In genomic region chr11:43577713-43578478, GRCm38 (mm10) we compare ENCODE assay signal across 23 mouse cellular contexts. TPM values are rescaled to one million over a fixed set of nuclear protein-coding genes. Genes with fewer than 3 reads are reported as not detected.
DNase-seq lines count a peak whose midpoint lies in the region; ATAC-seq and TF ChIP-seq lines count a peak whose summit lies in the region.
"Had no signal": no experiment of that assay in that cellular context is flagged by ENCODE, and none has a peak within 500 bp of the region (broad histone marks: within the 10 kb centered on the region; RNA-seq: fewer than 3 reads in every experiment).

No protein-coding gene starts in this region.

- no peak overlapping the region for H3K4me2 ChIP-seq in hindbrain, embryonic 12.5 days (replicated peaks)
- H3K4me2 ChIP-seq in liver, embryonic 12.5 days = no peak overlapping the region
- no peak overlapping the region for H3K4me2 ChIP-seq in embryonic facial prominence, embryonic 12.5 days (replicated peaks)
- H3K4me2 ChIP-seq in forebrain, postnatal 0 days (ENCODE audit: low read depth) = no peak overlapping the region
- H3K4me2 ChIP-seq: lung, embryonic 15.5 days had no signal

- no peak for TF ChIP-seq CTCF in forebrain, postnatal 0 days (IDR thresholded peaks at IDR 0.05; ENCODE audit: low read depth)

- no peaks in the 10 kb centered on the region for H3K27me3 ChIP-seq in hindbrain, embryonic 10.5 days (ENCODE audit: insufficient read depth, poor library complexity, severe bottlenecking)
- H3K27me3 ChIP-seq in hindbrain, embryonic 12.5 days = no peaks in the 10 kb centered on the region
- no peaks in the 10 kb centered on the region for H3K27me3 ChIP-seq in liver, embryonic 12.5 days (replicated peaks)
- no peaks in the 10 kb centered on the region for H3K27me3 ChIP-seq in embryonic facial prominence, embryonic 12.5 days
- H3K27me3 ChIP-seq in limb, embryonic 10.5 days (ENCODE audit: low read depth, poor library complexity, severe bottlenecking) = no peaks in the 10 kb centered on the region
- H3K27me3 ChIP-seq in forebrain, postnatal 0 days (ENCODE audit: insufficient read depth, low read length) = no peaks in the 10 kb centered on the region
- H3K27me3 ChIP-seq: lung, embryonic 15.5 days had no signal

- H3K27ac ChIP-seq in hindbrain, embryonic 10.5 days = peak overlapping the region; percentile 67
- no peak overlapping the region for H3K27ac ChIP-seq in hindbrain, embryonic 12.5 days
- H3K27ac ChIP-seq in liver, embryonic 12.5 days = no peak overlapping the region
- no peak overlapping the region for H3K27ac ChIP-seq in embryonic facial prominence, embryonic 12.5 days
- H3K27ac ChIP-seq in limb, embryonic 10.5 days = no peak overlapping the region
- H3K27ac ChIP-seq in forebrain, postnatal 0 days (ENCODE audit: low read depth, low read length) = no peak overlapping the region
- H3K27ac ChIP-seq: heart, adult 2 months; lung, embryonic 15.5 days had no signal

- no peak overlapping the region for H3K4me3 ChIP-seq in hindbrain, embryonic 10.5 days
- H3K4me3 ChIP-seq in hindbrain, embryonic 12.5 days = no peak overlapping the region
- no peak overlapping the region for H3K4me3 ChIP-seq in liver, embryonic 12.5 days
- H3K4me3 ChIP-seq in embryonic facial prominence, embryonic 12.5 days = no peak overlapping the region
- no peak overlapping the region for H3K4me3 ChIP-seq in limb, embryonic 10.5 days
- no peak overlapping the region for H3K4me3 ChIP-seq in forebrain, postnatal 0 days (ENCODE audit: low read depth, low read length)
- H3K4me3 ChIP-seq: heart, adult 2 months; lung, embryonic 15.5 days had no signal

- peaks cover 66% of the 10 kb centered on the region for H3K36me3 ChIP-seq in hindbrain, embryonic 10.5 days
- H3K36me3 ChIP-seq in hindbrain, embryonic 12.5 days = peaks cover 24% of the 10 kb centered on the region
- peaks cover 4% of the 10 kb centered on the region; the same call in 1 of the 2 replicates for H3K36me3 ChIP-seq in liver, embryonic 12.5 days
- H3K36me3 ChIP-seq in embryonic facial prominence, embryonic 12.5 days = peaks cover 19% of the 10 kb centered on the region
- peaks cover 64% of the 10 kb centered on the region for H3K36me3 ChIP-seq in limb, embryonic 10.5 days
- no peaks in the 10 kb centered on the region for H3K36me3 ChIP-seq in forebrain, postnatal 0 days (ENCODE audit: insufficient read depth)

- 56% methylated on average over 11 of the region's 11 CpGs for WGBS in hindbrain, embryonic 10.5 days
- 55% methylated on average over 11 of the region's 11 CpGs for WGBS in hindbrain, embryonic 12.5 days
- WGBS in liver, embryonic 12.5 days (ENCODE audit: insufficient replicate concordance) = 61% methylated on average over 11 of the region's 11 CpGs
- WGBS in embryonic facial prominence, embryonic 12.5 days = 58% methylated on average over 11 of the region's 11 CpGs
- 55% methylated on average over 11 of the region's 11 CpGs for WGBS in limb, embryonic 10.5 days
- WGBS in forebrain, postnatal 0 days = 60% methylated on average over 11 of the region's 11 CpGs

- H3K9ac ChIP-seq in hindbrain, embryonic 12.5 days = no peak overlapping the region
- no peak overlapping the region for H3K9ac ChIP-seq in liver, embryonic 12.5 days
- no peak overlapping the region for H3K9ac ChIP-seq in embryonic facial prominence, embryonic 12.5 days
- H3K9ac ChIP-seq in forebrain, postnatal 0 days = no peak overlapping the region
- H3K9ac ChIP-seq: lung, embryonic 15.5 days had no signal

- H3K9me3 ChIP-seq in hindbrain, embryonic 10.5 days = no peaks in the 10 kb centered on the region
- H3K9me3 ChIP-seq in hindbrain, embryonic 12.5 days (replicated peaks) = no peaks in the 10 kb centered on the region
- no peaks in the 10 kb centered on the region for H3K9me3 ChIP-seq in liver, embryonic 12.5 days (replicated peaks)
- no peaks in the 10 kb centered on the region for H3K9me3 ChIP-seq in embryonic facial prominence, embryonic 12.5 days
- H3K9me3 ChIP-seq in limb, embryonic 10.5 days (replicated peaks) = no peaks in the 10 kb centered on the region
- H3K9me3 ChIP-seq in forebrain, postnatal 0 days (ENCODE audit: low read length) = no peaks in the 10 kb centered on the region
- H3K9me3 ChIP-seq: lung, embryonic 15.5 days had no signal

- DNase-seq in hindbrain, embryonic 10.5 days (ENCODE audit: low spot score) = no peak
- DNase-seq in liver (no peak), MN1 (ENCODE audit: low spot score) (peak; percentile 87)
- DNase-seq in limb, embryonic 10.5 days (ENCODE audit: low spot score) = no peak
- DNase-seq in forebrain, postnatal 0 days = no peak
- DNase-seq: cerebellum, postnatal 14 days; gastrocnemius, postnatal 10 days; heart, adult 2 months; heart, postnatal 14 days; kidney, adult 18-20 months; spleen, adult 18-20 months; thymus, postnatal 36 days had no signal

- no peak for ATAC-seq in hindbrain, embryonic 12.5 days (ENCODE audit: low FRiP score)
- ATAC-seq in liver, embryonic 12.5 days = peak; percentile 21; the same call in 1 of the 2 replicates
- peak; percentile 30; the same call in 1 of the 2 replicates for ATAC-seq in embryonic facial prominence, embryonic 12.5 days (ENCODE audit: insufficient number of reproducible peaks, insufficient read depth, low FRiP score, low TSS enrichment)
- no peak for ATAC-seq in forebrain, postnatal 0 days
- ATAC-seq: activated CD4-positive, CD25-positive, alpha-beta regulatory T cell, adult 4 months had no signal

- H3K4me1 ChIP-seq in hindbrain, embryonic 10.5 days (replicated peaks) = peaks cover 35% of the 10 kb centered on the region
- peaks cover 19% of the 10 kb centered on the region for H3K4me1 ChIP-seq in hindbrain, embryonic 12.5 days
- H3K4me1 ChIP-seq in liver, embryonic 12.5 days = peaks cover 15% of the 10 kb centered on the region
- H3K4me1 ChIP-seq in embryonic facial prominence, embryonic 12.5 days = peaks cover 12% of the 10 kb centered on the region
- H3K4me1 ChIP-seq in limb, embryonic 10.5 days = peaks cover 14% of the 10 kb centered on the region
- H3K4me1 ChIP-seq in forebrain, postnatal 0 days (ENCODE audit: insufficient read depth) = peaks cover 9% of the 10 kb centered on the region; the same call in 1 of the 2 replicates

RNA-seq across cellular contexts. Expression of gene 4933415A04Rik, which starts 8.9 kb away (rescaled TPM):
- polyA plus RNA-seq in hindbrain, embryonic 10.5 days (2016; fragmentation: Nextera tagmentation; extraction: Ambion mirVana) = 10.4 and 12.8 TPM in 2 replicates
- polyA plus RNA-seq in hindbrain, embryonic 12.5 days (2016; fragmentation: Nextera tagmentation; extraction: Ambion mirVana) = 6.5 and 8.1 TPM in 2 replicates
- 1.0 and 1.4 TPM in 2 replicates for polyA plus RNA-seq in liver, embryonic 12.5 days (2016; fragmentation: Nextera tagmentation; extraction: Ambion mirVana)
- 5.6 and 5.9 TPM in 2 replicates for polyA plus RNA-seq in embryonic facial prominence, embryonic 12.5 days (2016; fragmentation: Nextera tagmentation; extraction: Ambion mirVana)
- polyA plus RNA-seq in limb, embryonic 10.5 days (2016; fragmentation: Nextera tagmentation; extraction: Ambion mirVana) = 9.7 and 11.2 TPM in 2 replicates
- total RNA-seq in forebrain, postnatal 0 days (2014; rRNA removed) = 0.76 and 1.5 TPM in 2 replicates
- polyA plus RNA-seq in forebrain, postnatal 0 days (2015; fragmentation: Nextera tagmentation; extraction: Ambion mirVana) = 1.2 and 1.8 TPM in 2 replicates
- total RNA-seq: megakaryocyte-erythroid progenitor cell, adult 5-6 weeks; MEL had no signal
- polyA plus RNA-seq: activated CD4-positive, CD25-positive, alpha-beta regulatory T cell, adult 4 months had no signal

RNA-seq across cellular contexts. Expression of gene Fabp6, which starts 23.4 kb away (rescaled TPM):
- polyA plus RNA-seq in hindbrain, embryonic 10.5 days (2016; fragmentation: Nextera tagmentation; extraction: Ambion mirVana) = not detected in 2 replicates
- not detected in 2 replicates for polyA plus RNA-seq in hindbrain, embryonic 12.5 days (2016; fragmentation: Nextera tagmentation; extraction: Ambion mirVana)
- not detected in 2 replicates for polyA plus RNA-seq in liver, embryonic 12.5 days (2016; fragmentation: Nextera tagmentation; extraction: Ambion mirVana)
- polyA plus RNA-seq in embryonic facial prominence, embryonic 12.5 days (2016; fragmentation: Nextera tagmentation; extraction: Ambion mirVana) = not detected in 2 replicates
- polyA plus RNA-seq in limb, embryonic 10.5 days (2016; fragmentation: Nextera tagmentation; extraction: Ambion mirVana) = not detected in 2 replicates
- not detected in 2 replicates for total RNA-seq in forebrain, postnatal 0 days (2014; rRNA removed)
- polyA plus RNA-seq in forebrain, postnatal 0 days (2015; fragmentation: Nextera tagmentation; extraction: Ambion mirVana) = not detected in 2 replicates
- total RNA-seq: adrenal gland, postnatal 4 days; gastrocnemius, postnatal 10 days; heart, adult 2 months; heart, postnatal 14 days; layer of hippocampus, adult 18-20 months; left cerebral cortex, adult 8-10 months; megakaryocyte-erythroid progenitor cell, adult 5-6 weeks; MEL had no signal
- polyA plus RNA-seq: activated CD4-positive, CD25-positive, alpha-beta regulatory T cell, adult 4 months; heart, adult 2 months; limb, embryonic 14.5 days; lung, embryonic 15.5 days had no signal

RNA-seq across cellular contexts. Expression of gene Ccnjl, which starts 49.3 kb away (rescaled TPM):
- polyA plus RNA-seq in hindbrain, embryonic 10.5 days (2016; fragmentation: Nextera tagmentation; extraction: Ambion mirVana) = 37.4 and 45.5 TPM in 2 replicates
- 27.6 and 29.6 TPM in 2 replicates for polyA plus RNA-seq in hindbrain, embryonic 12.5 days (2016; fragmentation: Nextera tagmentation; extraction: Ambion mirVana)
- polyA plus RNA-seq in liver, embryonic 12.5 days (2016; fragmentation: Nextera tagmentation; extraction: Ambion mirVana) = 5.4 and 5.6 TPM in 2 replicates
- 22.7 and 23.6 TPM in 2 replicates for polyA plus RNA-seq in embryonic facial prominence, embryonic 12.5 days (2016; fragmentation: Nextera tagmentation; extraction: Ambion mirVana)
- polyA plus RNA-seq in limb, embryonic 10.5 days (2016; fragmentation: Nextera tagmentation; extraction: Ambion mirVana) = 36.3 and 40.6 TPM in 2 replicates
- 1.3 and 1.8 TPM in 2 replicates for total RNA-seq in forebrain, postnatal 0 days (2014; rRNA removed)
- 2.3 and 4.5 TPM in 2 replicates for polyA plus RNA-seq in forebrain, postnatal 0 days (2015; fragmentation: Nextera tagmentation; extraction: Ambion mirVana)
- total RNA-seq: MEL had no signal

Comparison
In these comparisons a context has a peak if more than half of its experiments do, and no peak if none do; other contexts are left out.
1. ATAC-seq: peak in liver, embryonic 12.5 days (single experiment) and embryonic facial prominence, embryonic 12.5 days (single experiment); none in hindbrain, embryonic 12.5 days (single experiment) and forebrain, postnatal 0 days (single experiment).